Mouse (Mus musculus) heart, postnatal 10 days (tissue): Measurements from ENCODE around the gene Nap1l3. TPM values are rescaled to one million over a fixed set of nuclear protein-coding genes. Genes with fewer than 3 reads are reported as not detected.
A peak's percentile ranks its signal among the peaks of the same experiment; 100 is the strongest.

Source experiments
- DNase-seq, 2 experiments: peaks; one replicate each; pipeline ENCODE4 v3.0.0; 2021
- intact Hi-C: fragments of 180-260 bp; cut with DNase I; formaldehyde crosslinking; loops from one replicate; pipeline ENCODE4 v1.15.1; 2025
- total RNA-seq, 2 experiments: library from RNA; stranded (reverse); gene quantifications; 2 replicates each; pipeline ENCODE4 v1.2.3; 2021

The Nap1l3 gene
- 1 to 10 TPM; 1.3 to 2.3 TPM for total RNA-seq

DNA sequence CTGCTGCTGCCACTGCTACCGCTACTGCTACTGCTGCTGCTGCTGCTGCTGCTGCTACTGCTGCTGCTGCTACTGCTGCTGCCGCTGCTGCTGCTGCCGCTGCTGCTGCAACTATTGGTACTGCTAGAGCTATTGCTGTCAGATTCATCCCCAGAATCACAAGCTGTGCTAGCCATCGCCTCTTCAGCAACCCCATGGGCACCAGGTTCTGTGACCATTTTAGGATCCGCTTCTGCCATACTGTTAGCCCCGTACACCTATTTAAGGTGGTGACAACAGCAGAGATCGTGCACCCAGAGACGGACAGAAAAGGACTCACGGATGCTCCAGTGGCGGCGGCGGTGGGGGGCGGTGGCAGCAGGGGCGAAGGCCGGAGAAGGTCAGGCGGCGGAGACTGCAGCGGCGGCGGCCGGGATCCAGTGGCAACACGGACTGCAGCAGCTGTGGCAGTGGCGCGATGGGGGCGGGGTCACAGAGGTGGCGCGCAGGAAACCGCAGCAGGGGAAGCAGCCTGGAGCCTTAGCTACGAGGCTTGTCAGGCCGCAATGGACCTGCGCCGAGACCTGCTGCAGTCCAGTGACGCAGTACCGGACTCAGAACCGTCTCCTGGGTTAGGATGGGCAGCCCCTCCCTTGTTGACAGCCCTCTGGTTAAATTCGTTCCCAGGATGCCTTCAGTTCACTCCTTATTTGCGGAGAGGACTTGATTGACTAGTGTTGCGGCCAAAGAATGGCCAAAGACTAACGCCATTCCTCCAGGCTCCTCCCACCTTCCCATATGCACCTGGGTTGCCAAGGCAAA, at the start of gene Nap1l3:
Nap1l3 (minus strand) TSS at position 621 of the 801 bp plus-strand sequence.
- peak; percentile 67 to 71 for DNase-seq
- intact Hi-C loops, result no loop called here

DNA sequence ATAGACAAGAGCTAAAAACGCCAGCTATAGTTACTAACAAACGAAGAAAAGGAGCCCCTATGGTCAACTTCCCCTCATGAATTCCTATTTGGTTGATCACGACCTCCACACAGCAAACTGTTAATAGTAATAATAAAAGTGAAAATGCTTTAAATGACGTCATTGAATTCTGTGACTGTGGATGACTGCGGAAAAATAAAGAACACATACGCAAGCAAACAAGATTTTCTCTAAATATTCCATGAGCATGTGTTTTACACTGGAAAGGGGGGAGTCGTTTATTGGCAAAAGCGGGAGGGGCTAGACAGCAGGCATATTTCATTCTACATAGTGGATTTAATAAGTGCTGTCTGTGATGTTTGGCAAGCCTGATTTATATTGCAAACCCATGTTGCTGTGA, 451 bp upstream of the Nap1l3 start:
- DNase-seq, result no peak
- intact Hi-C loops, result no loop called here
